Mouse (Mus musculus): ENCODE results near the gene Fscb.

GRCm38 (mm10) chr12:64455228-64455627 lies 19.3 kb downstream of the Fscb start:
- no peak for TF ChIP-seq CTCF (IDR thresholded peaks at IDR 0.05; ENCODE audit: low read depth, low read length)
- TF ChIP-seq POLR2A (IDR thresholded peaks at IDR 0.05; ENCODE audit: borderline replicate concordance, low read depth, low read length): no peak
